Mouse (Mus musculus): ENCODE results near the gene Isy1. TPM values are rescaled to one million over a fixed set of nuclear protein-coding genes. Genes with fewer than 3 reads are reported as not detected.

Isy1 gene
- total and polyA plus RNA-seq, 3 experiments = 43.8 to 140 (median 77.4) TPM

GRCm38 (mm10) chr6:87875562-87875961, 37.0 kb upstream of the Isy1 start:
- H3K4me1 ChIP-seq (ENCODE audit: control insufficient read depth in 1 of 2, insufficient read depth in 2 of 2) = peaks cover 7 to 9% of the 10 kb centered on the region in 2 experiments; a peak in 3 of 4 replicates
- in situ Hi-C loops (cut with MboI; ENCODE audit: low pct_ligation_motif_present, low pct_unique_long_range_greater_than_20kb, low sequenced_read_pairs) (no loop called here), dilution Hi-C loops (cut with MboI; ENCODE audit: extremely low pct_ligation_motif_present, extremely low pct_unique_long_range_greater_than_20kb, low sequenced_read_pairs) (no loop called here)
- peaks cover 3% of the 10 kb centered on the region for H3K27me3 ChIP-seq (replicated peaks)
- no peak overlapping the region for H3K27ac ChIP-seq (ENCODE audit: insufficient read depth, low read depth)
- no peaks in the 10 kb centered on the region for H3K79me2 ChIP-seq (replicated peaks; ENCODE audit: control insufficient read depth, extremely low read depth, insufficient read depth, poor library complexity, severe bottlenecking)
- no peak for TF ChIP-seq MYC (IDR thresholded peaks at IDR 0.05; ENCODE audit: low read depth, low read length)
- TF ChIP-seq RAD21 (IDR thresholded peaks at IDR 0.05; ENCODE audit: low read depth, low read length) = no peak
- TF ChIP-seq MXI1 (IDR thresholded peaks at IDR 0.05; ENCODE audit: low read depth, low read length) = no peak
- no peak for TF ChIP-seq ZMIZ1 (IDR thresholded peaks at IDR 0.05; ENCODE audit: low read depth, low read length)
- no peak for TF ChIP-seq POLR2A (IDR thresholded peaks at IDR 0.05; ENCODE audit: low read depth, low read length)
- no peak for TF ChIP-seq EP300 (IDR thresholded peaks at IDR 0.05; ENCODE audit: low read length)
- H3K36me3 ChIP-seq (replicated peaks in 1 of 2; ENCODE audit: control insufficient read depth in 1 of 2, insufficient read depth in 1 of 2, low read length in 1 of 2) = no peaks in the 10 kb centered on the region
- peaks cover 3% of the 10 kb centered on the region for H3K9me3 ChIP-seq (replicated peaks; ENCODE audit: low read length)
- no peak for DNase-seq (ENCODE audit: extremely low read depth)
- H3K9ac ChIP-seq (ENCODE audit: insufficient read depth, low read depth) = no peak overlapping the region
- no peak overlapping the region for H3K4me3 ChIP-seq (replicated peaks in 1 of 3; ENCODE audit: low read depth in 2 of 3, low read length in 2 of 3, poor library complexity in 1 of 3)
- no peak overlapping the region for H3K4me2 ChIP-seq (ENCODE audit: insufficient read depth, low read depth, poor library complexity, severe bottlenecking)

GRCm38 (mm10) chr6:87875083-87875482, 36.5 kb upstream of the Isy1 start:
- Histone ChIP-seq H3K27ac (ENCODE audit: insufficient read depth, low read depth) (no peak overlapping the region), H3K79me2 (replicated peaks; ENCODE audit: control insufficient read depth, extremely low read depth, insufficient read depth, poor library complexity, severe bottlenecking) (no peaks in the 10 kb centered on the region), H3K9me3 (replicated peaks; ENCODE audit: low read length) (peaks cover 3% of the 10 kb centered on the region), H3K4me3 (replicated peaks in 1 of 3; ENCODE audit: low read depth in 2 of 3, low read length in 2 of 3, poor library complexity in 1 of 3) (no peak overlapping the region), H3K27me3 (replicated peaks) (peaks cover 2% of the 10 kb centered on the region), H3K4me2 (ENCODE audit: insufficient read depth, low read depth, poor library complexity, severe bottlenecking) (no peak overlapping the region), H3K9ac (ENCODE audit: insufficient read depth, low read depth) (no peak overlapping the region), H3K4me1 (ENCODE audit: control insufficient read depth in 1 of 2, insufficient read depth in 2 of 2) (peaks cover 7 to 9% of the 10 kb centered on the region in 2 experiments; a peak in 3 of 4 replicates), H3K36me3 (replicated peaks in 1 of 2; ENCODE audit: control insufficient read depth in 1 of 2, insufficient read depth in 1 of 2, low read length in 1 of 2) (no peaks in the 10 kb centered on the region)
- in situ Hi-C loops (cut with MboI; ENCODE audit: low pct_ligation_motif_present, low pct_unique_long_range_greater_than_20kb, low sequenced_read_pairs) = no loop called here
- dilution Hi-C loops (cut with MboI; ENCODE audit: extremely low pct_ligation_motif_present, extremely low pct_unique_long_range_greater_than_20kb, low sequenced_read_pairs) = no loop called here
- no peak for DNase-seq (ENCODE audit: extremely low read depth)
- TF ChIP-seq IRF4 (IDR thresholded peaks at IDR 0.05; ENCODE audit: low read depth, low read length) (no peak), ZKSCAN1 (IDR thresholded peaks at IDR 0.05; ENCODE audit: borderline replicate concordance, low read depth, low read length) (no peak), JUN (IDR thresholded peaks at IDR 0.05; ENCODE audit: insufficient read depth, low read depth, low read length) (no peak), RCOR1 (conservative IDR thresholded peaks at IDR 0.05; ENCODE audit: low read depth, low read length) (no peak), ZC3H11A (IDR thresholded peaks at IDR 0.05; ENCODE audit: low read depth, low read length) (no peak), UBTF (IDR thresholded peaks at IDR 0.05; ENCODE audit: low read depth, low read length) (no peak), MAX (IDR thresholded peaks at IDR 0.05; ENCODE audit: low read length) (no peak), MAFK (IDR thresholded peaks at IDR 0.05; ENCODE audit: insufficient replicate concordance, low read length) (no peak), KAT2A (IDR thresholded peaks at IDR 0.05; ENCODE audit: insufficient replicate concordance, low read length) (no peak), ETS1 (conservative IDR thresholded peaks at IDR 0.05; ENCODE audit: low read depth, low read length) (no peak), E2F4 (IDR thresholded peaks at IDR 0.05; ENCODE audit: insufficient replicate concordance, low read depth, low read length) (no peak), USF2 (conservative IDR thresholded peaks at IDR 0.05; ENCODE audit: low read depth, low read length) (no peak), MYC (IDR thresholded peaks at IDR 0.05; ENCODE audit: low read depth, low read length) (no peak), MEF2A (IDR thresholded peaks at IDR 0.05; ENCODE audit: borderline replicate concordance, low read depth, low read length) (no peak), GABPA (IDR thresholded peaks at IDR 0.05; ENCODE audit: insufficient replicate concordance, low read depth, low read length) (no peak), NELFE (IDR thresholded peaks at IDR 0.05; ENCODE audit: low read depth, low read length) (no peak)

Data from CH12.LX (cell line).